Mouse (Mus musculus) kidney, embryonic 15.5 days (tissue): ENCODE data around the gene Mnd1. TPM values are rescaled to one million over a fixed set of nuclear protein-coding genes. Genes with fewer than 3 reads are reported as not detected.

ENCODE experiments used
- ATAC-seq: fragments of 200-750 bp; cut with Nextera tagmentation; replicated peaks from 2 replicates; pipeline ENCODE4 v1.8.0; 2017; ENCODE audit warnings: moderate TSS enrichment; ENCODE audit not compliant: low FRiP score
- H3K27ac ChIP-seq: fragments of 300-500 bp; sonication (generic); 2 replicates; pipeline ENCODE4 v1.5.1; 2015; ENCODE audit warnings: mild to moderate bottlenecking, inconsistent platforms
- H3K27me3 ChIP-seq: fragments of 300-500 bp; sonication (generic); 2 replicates; pipeline ENCODE4 v1.6.1; 2015; ENCODE audit warnings: inconsistent platforms
- H3K36me3 ChIP-seq: fragments of 300-500 bp; sonication (generic); 2 replicates; pipeline ENCODE4 v1.6.1; 2015; ENCODE audit warnings: inconsistent platforms
- H3K4me1 ChIP-seq: fragments of 300-500 bp; sonication (generic); 2 replicates; pipeline ENCODE4 v1.6.1; 2015; ENCODE audit warnings: inconsistent platforms
- H3K4me2 ChIP-seq: fragments of 300-500 bp; sonication (generic); 2 replicates; pipeline ENCODE4 v1.6.1; 2015; ENCODE audit warnings: moderate library complexity, mild to moderate bottlenecking, inconsistent platforms
- H3K4me3 ChIP-seq: fragments of 300-500 bp; sonication (generic); replicated peaks from 2 replicates; pipeline ENCODE4 v1.5.1; 2015; ENCODE audit warnings: mild to moderate bottlenecking, inconsistent platforms
- H3K9ac ChIP-seq: fragments of 300-500 bp; sonication (generic); 2 replicates; pipeline ENCODE4 v1.6.1; 2015; ENCODE audit warnings: mild to moderate bottlenecking, inconsistent platforms
- H3K9me3 ChIP-seq: fragments of 300-500 bp; sonication (generic); replicated peaks from 2 replicates; pipeline ENCODE4 v1.6.1; 2016; ENCODE audit warnings: inconsistent platforms
- WGBS: fragments of 180-500 bp; shearing (Covaris S2); methylation state at CpG from one replicate; pipeline ENCODE4 v1.1.7; 2015; ENCODE audit warnings: mixed read lengths; 5-methylcytosine and 5-hydroxymethylcytosine counted together
- polyA plus RNA-seq: library from polyadenylated mRNA; unstranded; fragments of >200 nt; fragmentation: Nextera tagmentation; extraction: Ambion mirVana; gene quantifications from 2 replicates; pipeline ENCODE4 v1.2.1, GENCODE M21; 2015

Mnd1 gene
- polyA plus RNA-seq, 1 experiment from 2014 or later = 17.5 TPM

DNA sequence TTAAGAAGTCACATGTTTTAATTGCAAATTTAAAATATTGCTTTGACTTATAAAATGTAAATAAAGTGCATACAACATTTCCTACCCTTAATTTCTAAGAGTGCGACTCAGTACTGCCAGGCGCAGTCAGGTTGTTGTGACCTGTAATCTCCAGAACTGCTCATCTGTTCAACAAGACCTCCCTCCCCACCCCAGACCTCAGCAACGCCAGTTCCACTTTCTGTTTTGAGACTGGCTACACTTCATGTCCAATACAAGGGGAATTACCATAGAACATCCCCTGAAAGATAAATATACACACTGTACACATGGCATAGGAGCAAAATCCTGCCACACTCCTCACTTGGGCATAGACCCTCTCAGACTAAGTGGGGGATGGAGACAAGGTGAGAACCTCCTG is 28.9 kb downstream of the Mnd1 start:
- Histone ChIP-seq H3K4me2 (no peak overlapping the region), H3K9me3 (no peaks in the 10 kb centered on the region), H3K27me3 (no peaks in the 10 kb centered on the region), H3K36me3 (no peaks in the 10 kb centered on the region), H3K27ac (no peak overlapping the region), H3K9ac (no peak overlapping the region), H3K4me1 (peaks cover 18% of the 10 kb centered on the region), H3K4me3 (no peak overlapping the region)
- ATAC-seq = no peak
- 85% methylated on average over 3 of the region's 3 CpGs for WGBS

GRCm38 (mm10) chr3:84125704-84126289 is 29.8 kb downstream of the Mnd1 start:
- no peak for ATAC-seq
- Histone ChIP-seq H3K9ac (no peak overlapping the region), H3K36me3 (no peaks in the 10 kb centered on the region), H3K27ac (no peak overlapping the region), H3K9me3 (no peaks in the 10 kb centered on the region), H3K4me2 (no peak overlapping the region), H3K4me3 (no peak overlapping the region), H3K4me1 (peaks cover 18% of the 10 kb centered on the region), H3K27me3 (no peaks in the 10 kb centered on the region)
- WGBS = 65% methylated on average over 6 of the region's 6 CpGs

DNA sequence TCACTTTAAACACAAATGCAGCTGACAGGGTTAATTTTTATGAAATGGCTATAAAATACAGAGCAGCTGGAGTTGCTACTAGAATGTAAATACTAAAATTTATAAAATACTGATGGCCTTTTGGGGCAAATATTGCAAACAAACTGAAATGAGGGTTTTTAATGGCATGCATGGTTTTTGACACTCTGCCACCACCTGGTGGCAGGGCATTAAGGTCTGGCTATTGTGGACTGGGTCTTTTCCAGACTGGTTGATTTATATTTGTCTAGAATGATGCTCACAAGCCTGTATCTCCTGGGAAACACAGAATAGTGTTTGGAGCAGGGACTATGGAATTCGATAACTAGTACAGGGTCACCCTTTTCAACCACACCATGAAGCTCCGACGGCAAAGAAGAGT is 32.1 kb downstream of the Mnd1 start:
- ATAC-seq = no peak
- Histone ChIP-seq H3K36me3 (no peaks in the 10 kb centered on the region), H3K9ac (no peak overlapping the region), H3K4me2 (no peak overlapping the region), H3K27ac (no peak overlapping the region), H3K9me3 (no peaks in the 10 kb centered on the region), H3K4me1 (peaks cover 6% of the 10 kb centered on the region; the same call in 1 of the 2 replicates), H3K4me3 (no peak overlapping the region), H3K27me3 (no peaks in the 10 kb centered on the region)
- 56% methylated on average over 3 of the region's 3 CpGs for WGBS

DNA sequence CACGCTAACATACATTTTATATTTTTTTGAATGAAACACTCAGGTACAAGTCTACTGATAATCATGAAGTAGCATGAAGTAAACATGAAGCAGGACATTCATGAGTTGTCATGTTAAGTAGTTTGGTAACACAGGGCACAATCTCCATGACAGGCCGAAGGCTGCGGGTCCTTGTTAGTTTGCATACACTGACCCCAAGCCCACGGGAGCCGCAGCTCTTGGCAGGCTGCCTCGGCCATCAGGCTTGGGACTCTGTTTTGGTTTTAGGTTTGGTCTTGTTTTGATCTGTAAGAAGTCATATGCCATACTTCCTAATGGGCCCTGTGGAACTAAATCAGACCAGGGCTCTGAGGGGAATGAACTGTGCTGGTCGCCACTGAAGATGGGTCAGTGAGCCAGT is 36.9 kb downstream of the Mnd1 start:
- no peaks in the 10 kb centered on the region for H3K4me1 ChIP-seq
- H3K27ac ChIP-seq = no peak overlapping the region
- no peaks in the 10 kb centered on the region for H3K36me3 ChIP-seq
- no peaks in the 10 kb centered on the region for H3K27me3 ChIP-seq
- H3K4me2 ChIP-seq = no peak overlapping the region
- H3K9me3 ChIP-seq = no peaks in the 10 kb centered on the region
- no peak overlapping the region for H3K9ac ChIP-seq
- no peak overlapping the region for H3K4me3 ChIP-seq
- no peak for ATAC-seq
- 53% methylated on average over 7 of the region's 7 CpGs for WGBS

DNA sequence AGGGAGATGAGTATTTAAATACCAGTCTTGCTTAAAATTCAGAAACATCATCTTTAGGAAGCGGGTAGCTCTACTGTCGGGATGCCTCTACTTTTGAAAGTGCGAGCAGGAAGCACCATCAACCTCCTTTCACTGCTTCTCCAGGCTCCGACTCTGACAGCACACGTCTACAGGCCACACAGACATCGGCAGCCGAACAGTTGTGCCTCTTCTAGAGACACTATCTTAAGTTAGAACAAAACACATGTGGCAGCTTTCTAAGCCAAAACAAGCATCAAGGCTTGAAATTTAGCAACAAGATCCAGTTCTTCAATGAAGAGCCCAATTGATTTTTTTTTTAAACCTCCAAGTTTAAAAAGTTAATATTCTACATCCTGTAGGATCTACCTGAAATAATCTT is 37.4 kb downstream of the Mnd1 start:
- ATAC-seq = no peak
- Histone ChIP-seq H3K36me3 (no peaks in the 10 kb centered on the region), H3K9ac (no peak overlapping the region), H3K4me3 (no peak overlapping the region), H3K27me3 (no peaks in the 10 kb centered on the region), H3K27ac (no peak overlapping the region), H3K4me2 (no peak overlapping the region), H3K9me3 (no peaks in the 10 kb centered on the region), H3K4me1 (no peaks in the 10 kb centered on the region)
- 79% methylated on average over 7 of the region's 7 CpGs for WGBS

DNA sequence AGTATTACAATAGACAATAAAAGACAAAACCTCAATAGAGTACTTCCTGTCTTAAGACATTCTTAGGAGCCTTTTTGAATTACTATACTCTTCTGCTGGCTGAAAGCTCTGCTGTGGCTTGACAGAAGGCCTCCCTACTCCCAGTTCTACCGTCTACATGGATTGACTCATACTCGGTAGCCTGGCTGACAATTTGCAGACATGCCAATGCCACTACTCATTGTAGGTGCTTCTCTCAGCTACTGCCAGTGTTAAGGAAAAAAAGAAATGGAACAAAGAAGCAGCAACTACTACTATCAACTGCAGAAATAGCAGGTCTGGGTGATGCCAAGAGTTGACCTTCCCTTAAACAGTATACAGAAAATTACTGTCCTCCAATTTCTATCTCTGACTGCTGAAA is 47.0 kb downstream of the Mnd1 start:
- no peak overlapping the region for H3K9ac ChIP-seq
- ATAC-seq = no peak
- H3K4me1 ChIP-seq = no peaks in the 10 kb centered on the region
- H3K4me3 ChIP-seq = no peak overlapping the region
- H3K9me3 ChIP-seq = no peaks in the 10 kb centered on the region
- no peak overlapping the region for H3K4me2 ChIP-seq
- no peak overlapping the region for H3K27ac ChIP-seq
- H3K36me3 ChIP-seq = no peaks in the 10 kb centered on the region
- H3K27me3 ChIP-seq = no peaks in the 10 kb centered on the region
- WGBS = 70% methylated on average over 2 of the region's 2 CpGs

GRCm38 (mm10) chr3:84106106-84106505 is 49.5 kb downstream of the Mnd1 start:
- 63% methylated on average over 2 of the region's 2 CpGs for WGBS

DNA sequence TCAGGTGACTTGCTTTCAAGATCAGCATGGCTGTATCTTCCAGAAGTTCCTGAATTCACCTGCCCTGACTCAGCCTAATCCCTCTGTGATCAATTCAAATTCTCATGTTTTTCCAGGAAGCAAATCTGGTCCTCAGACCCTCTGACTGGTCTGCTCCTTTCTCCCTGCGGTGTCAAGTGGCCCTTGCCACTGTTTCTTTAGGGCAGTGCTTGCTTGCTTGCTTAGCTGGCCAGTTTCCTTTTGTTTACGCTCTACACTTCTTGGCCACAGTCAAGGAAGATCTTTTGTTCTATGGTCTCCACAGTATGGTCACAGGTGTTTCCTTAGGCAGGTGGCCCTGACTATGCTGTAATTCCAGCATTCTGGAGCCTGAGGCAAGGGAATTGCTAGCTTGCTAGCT is 52.0 kb downstream of the Mnd1 start:
- WGBS = 74% methylated on average over 2 of the region's 2 CpGs
- H3K4me2 ChIP-seq = no peak overlapping the region

More at GRCm38 (mm10) chr3:84106106-84106505, 49.5 kb downstream of the Mnd1 start:
- no peak overlapping the region for H3K27ac ChIP-seq
- no peak overlapping the region for H3K9ac ChIP-seq
- no peak for ATAC-seq
- H3K4me2 ChIP-seq = no peak overlapping the region
- no peaks in the 10 kb centered on the region for H3K4me1 ChIP-seq
- no peaks in the 10 kb centered on the region for H3K36me3 ChIP-seq
- no peaks in the 10 kb centered on the region for H3K27me3 ChIP-seq
- no peak overlapping the region for H3K4me3 ChIP-seq
- H3K9me3 ChIP-seq = no peaks in the 10 kb centered on the region

DNA sequence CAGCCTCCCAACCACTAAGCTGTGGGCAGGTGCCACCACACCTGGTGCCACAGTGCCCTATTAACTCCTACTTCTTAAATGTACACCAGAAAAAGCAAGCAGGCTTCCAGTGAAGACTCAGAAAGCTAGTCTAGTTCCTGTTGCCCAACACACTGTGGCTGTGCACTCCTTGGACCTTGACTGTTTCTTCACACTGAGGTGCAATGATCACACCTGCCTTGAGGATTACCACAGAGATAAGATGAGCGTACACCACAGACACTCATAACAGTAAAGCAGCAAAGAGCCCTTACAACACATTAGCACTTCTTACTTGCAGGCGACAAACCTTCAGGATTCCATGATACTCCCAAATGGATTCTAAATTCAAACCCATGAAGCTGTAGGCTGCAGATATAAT is 62.7 kb downstream of the Mnd1 start:
- ATAC-seq = no peak
- Histone ChIP-seq H3K27ac (no peak overlapping the region), H3K4me1 (0 out of 2 replicates have a peak, but pooled peaks cover 4% of the 10 kb centered on the region), H3K36me3 (no peaks in the 10 kb centered on the region), H3K27me3 (no peaks in the 10 kb centered on the region), H3K9ac (no peak overlapping the region), H3K4me2 (no peak overlapping the region), H3K9me3 (no peaks in the 10 kb centered on the region), H3K4me3 (no peak overlapping the region)
- 72% methylated on average over 2 of the region's 2 CpGs for WGBS

More for the DNA sequence above, 52.0 kb downstream of the Mnd1 start:
- ATAC-seq = no peak
- H3K36me3 ChIP-seq = no peaks in the 10 kb centered on the region
- no peaks in the 10 kb centered on the region for H3K4me1 ChIP-seq
- H3K9ac ChIP-seq = no peak overlapping the region
- no peak overlapping the region for H3K27ac ChIP-seq
- H3K9me3 ChIP-seq = no peaks in the 10 kb centered on the region
- H3K4me3 ChIP-seq = no peak overlapping the region
- H3K27me3 ChIP-seq = no peaks in the 10 kb centered on the region

- H3K4me3 ChIP-seq = no peak overlapping the region
- 31% methylated on average over 2 of the region's 2 CpGs for WGBS
- no peaks in the 10 kb centered on the region for H3K27me3 ChIP-seq
- no peaks in the 10 kb centered on the region for H3K9me3 ChIP-seq
- no peak overlapping the region for H3K4me2 ChIP-seq
- ATAC-seq = 0 out of 2 replicates have a peak, but pooled peaks have one; percentile 52
- no peak overlapping the region for H3K27ac ChIP-seq
- no peaks in the 10 kb centered on the region for H3K36me3 ChIP-seq
- H3K4me1 ChIP-seq = peaks cover 8% of the 10 kb centered on the region; the same call in 1 of the 2 replicates
- no peak overlapping the region for H3K9ac ChIP-seq
Measured at GRCm38 (mm10) chr3:84090982-84091381, 64.6 kb downstream of the Mnd1 start.

DNA sequence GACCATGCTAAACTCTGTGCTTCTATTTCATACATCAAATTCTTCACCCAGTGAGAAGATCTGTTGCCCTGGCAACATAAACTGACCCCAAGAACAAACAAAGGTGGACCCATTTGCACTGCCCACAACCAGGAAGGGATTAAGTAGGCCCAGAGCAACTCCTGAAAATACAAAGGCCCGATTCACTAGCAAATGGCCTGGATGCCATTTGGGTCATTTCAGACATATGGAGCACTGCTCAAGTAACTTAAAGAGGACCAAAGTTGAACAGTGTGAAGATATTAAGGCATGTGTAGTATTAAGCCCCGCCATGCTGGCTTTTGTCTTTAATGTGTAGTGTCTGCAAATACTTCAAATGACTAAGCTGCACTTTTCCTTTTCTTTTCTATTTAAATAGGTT is 68.7 kb downstream of the Mnd1 start:
- 69% methylated on average over 2 of the region's 2 CpGs for WGBS
- no peak overlapping the region for H3K9ac ChIP-seq

GRCm38 (mm10) chr3:84086337-84086736 is 69.2 kb downstream of the Mnd1 start:
- Histone ChIP-seq H3K9me3 (no peaks in the 10 kb centered on the region), H3K27ac (no peak overlapping the region), H3K4me1 (peaks cover 17% of the 10 kb centered on the region), H3K4me2 (no peak overlapping the region), H3K27me3 (no peaks in the 10 kb centered on the region), H3K9ac (no peak overlapping the region), H3K4me3 (no peak overlapping the region), H3K36me3 (no peaks in the 10 kb centered on the region)
- ATAC-seq = no peak
- WGBS = 87% methylated on average over 7 of the region's 7 CpGs

More for the DNA sequence above, 68.7 kb downstream of the Mnd1 start:
- H3K4me3 ChIP-seq = no peak overlapping the region
- H3K27me3 ChIP-seq = no peaks in the 10 kb centered on the region
- H3K36me3 ChIP-seq = no peaks in the 10 kb centered on the region
- no peak overlapping the region for H3K4me2 ChIP-seq
- no peaks in the 10 kb centered on the region for H3K9me3 ChIP-seq
- ATAC-seq = no peak
- peaks cover 21% of the 10 kb centered on the region for H3K4me1 ChIP-seq
- H3K27ac ChIP-seq = no peak overlapping the region

DNA sequence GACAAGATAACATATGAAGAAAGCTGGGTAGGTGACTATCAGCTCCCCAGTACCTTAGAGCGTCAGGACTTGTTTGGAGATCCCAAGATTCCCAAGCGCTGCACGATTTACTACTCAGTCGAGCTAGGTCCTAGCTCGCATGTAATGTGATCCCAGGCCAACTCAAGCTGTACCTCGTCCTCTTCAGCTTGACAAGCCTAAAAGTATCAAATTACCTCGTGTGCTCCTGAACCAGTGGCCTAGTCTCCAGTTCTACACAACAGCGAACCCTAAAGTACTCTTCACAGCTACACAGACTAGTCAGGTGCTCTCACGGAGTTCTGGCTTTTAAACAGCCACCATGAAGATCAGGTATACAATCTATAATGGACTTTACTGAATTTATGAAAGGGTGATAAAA is 70.2 kb downstream of the Mnd1 start:
- Histone ChIP-seq H3K27ac (peak overlapping the region; percentile 27; the same call in 1 of the 2 replicates), H3K4me3 (no peak overlapping the region), H3K4me1 (peaks cover 17% of the 10 kb centered on the region), H3K9me3 (no peaks in the 10 kb centered on the region), H3K27me3 (no peaks in the 10 kb centered on the region), H3K36me3 (no peaks in the 10 kb centered on the region), H3K4me2 (no peak overlapping the region), H3K9ac (no peak overlapping the region)
- 10% methylated on average over 9 of the region's 9 CpGs for WGBS
- peak; percentile 95 for ATAC-seq
